Mouse (Mus musculus): ENCODE measurements at regions not wholly inside any gene's neighbourhood (a gene's known extent, or its start where the extent isn't known, plus 50 kb on each side); places are given as distances from the start of the nearest gene placed in this dataset.

DNA sequence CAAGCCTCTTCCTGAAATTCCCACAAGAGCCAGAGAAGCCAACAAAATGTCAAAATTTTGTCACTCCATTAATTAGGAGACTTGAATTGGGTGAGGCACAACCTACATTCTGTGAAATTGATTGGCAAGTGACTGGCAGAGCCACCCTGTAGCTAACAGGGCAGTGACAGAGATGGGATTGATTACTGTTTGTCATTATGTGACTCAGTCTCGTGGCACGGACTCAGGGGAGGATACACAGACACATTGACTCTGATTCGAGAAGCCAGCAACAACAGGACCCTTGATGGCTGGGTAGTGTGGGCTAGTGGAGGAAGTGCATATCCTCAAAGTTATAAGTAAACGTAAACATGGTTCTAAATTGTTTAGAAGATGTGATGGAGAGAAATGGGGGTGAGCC lies 445.8 kb upstream of the Pkn2 start:
- TF ChIP-seq CTCF (IDR thresholded peaks at IDR 0.05; ENCODE audit: low read depth) (no peak), EP300 (optimal IDR thresholded peaks at IDR 0.05) (no peak)
